Comparison of ENCODE assay signal across 7 mouse cellular contexts in genomic region chr17:56756703-56757399, GRCm38 (mm10). TPM values are rescaled to one million over a fixed set of nuclear protein-coding genes. Genes with fewer than 3 reads are reported as not detected.
A peak's percentile ranks its signal among the peaks of the same experiment; 100 is the strongest.
DNase-seq lines count a peak whose midpoint lies in the region; ATAC-seq and TF ChIP-seq lines count a peak whose summit lies in the region.

No protein-coding gene starts in this region.

- peak overlapping the region; percentile 83 for H3K9ac ChIP-seq in ES-E14 (ENCODE audit: insufficient read depth, low read depth, low read length, poor library complexity, severe bottlenecking)
- H3K9ac ChIP-seq in heart, embryonic 11.5 days (ENCODE audit: low read depth, low read length) = peak overlapping the region; percentile 53
- peak overlapping the region; percentile 70 for H3K9ac ChIP-seq in kidney, postnatal 0 days (ENCODE audit: low read depth, low read length)

- WGBS in heart, embryonic 11.5 days (ENCODE audit: insufficient replicate concordance) = 2% methylated on average over 51 of the region's 51 CpGs
- WGBS in kidney, postnatal 0 days = under 1% methylated on average over 49 of the region's 51 CpGs

- no peak overlapping the region for H3K27ac ChIP-seq in ES-E14 (ENCODE audit: insufficient read depth, low read depth, low read length, poor library complexity, severe bottlenecking)
- no peak overlapping the region for H3K27ac ChIP-seq in heart, embryonic 11.5 days (ENCODE audit: low read depth, low read length)
- no peak overlapping the region for H3K27ac ChIP-seq in kidney, postnatal 0 days

- in situ Hi-C loops in ES-E14 (cut with MboI; ENCODE audit: low sequenced_read_pairs in 2 of 2, unreplicated experiment in 2 of 2) = no loop called here

- TF ChIP-seq CTCF in C2C12 (IDR thresholded peaks at IDR 0.05; ENCODE audit: control insufficient read depth, insufficient read depth, insufficient read length) = no peak
- peak; percentile 59 for TF ChIP-seq CTCF in kidney, postnatal 0 days (IDR thresholded peaks at IDR 0.05; ENCODE audit: low read depth)

- H3K4me1 ChIP-seq in ES-E14 (ENCODE audit: control insufficient read depth in 2 of 2, insufficient read depth in 2 of 2, low read length in 2 of 2, poor library complexity in 1 of 2) = peaks cover 0 to 33% of the 10 kb centered on the region in 2 experiments; a peak in 2 of 4 replicates
- peaks cover 20% of the 10 kb centered on the region for H3K4me1 ChIP-seq in heart, embryonic 11.5 days (ENCODE audit: control insufficient read depth, insufficient read depth, low read length)
- peaks cover 11% of the 10 kb centered on the region for H3K4me1 ChIP-seq in kidney, postnatal 0 days (replicated peaks; ENCODE audit: insufficient read depth, low read length)

- DNase-seq in ES-E14 (ENCODE audit: low read depth, low spot score) = no peak
- DNase-seq in kidney, postnatal 0 days (ENCODE audit: low spot score) = peak; percentile 36
- DNase-seq in lung, postnatal 36 days = peak; percentile 30
- DNase-seq in cerebellum, adult 18-20 months = no peak

- no peaks in the 10 kb centered on the region for H3K79me3 ChIP-seq in C2C12 (ENCODE audit: low read depth)

- H3K27me3 ChIP-seq in C2C12 (ENCODE audit: control insufficient read depth, insufficient read depth, insufficient read length) = peaks cover 30% of the 10 kb centered on the region
- H3K27me3 ChIP-seq in heart, embryonic 11.5 days (ENCODE audit: control insufficient read depth, insufficient read depth, low read length) = peaks cover 67% of the 10 kb centered on the region
- peaks cover 13% of the 10 kb centered on the region; the same call in 1 of the 2 replicates for H3K27me3 ChIP-seq in kidney, postnatal 0 days (ENCODE audit: insufficient read depth, low read length)

- H3K9me3 ChIP-seq in ES-E14 (ENCODE audit: control insufficient read depth, insufficient read depth, low read depth, low read length) = no peaks in the 10 kb centered on the region
- H3K9me3 ChIP-seq in heart, embryonic 11.5 days (replicated peaks; ENCODE audit: control insufficient read depth, low read length) = no peaks in the 10 kb centered on the region; the same call in 1 of the 2 replicates
- H3K9me3 ChIP-seq in kidney, postnatal 0 days (replicated peaks; ENCODE audit: low read length) = no peaks in the 10 kb centered on the region

- no peaks in the 10 kb centered on the region for H3K36me3 ChIP-seq in C2C12 (ENCODE audit: control insufficient read depth, insufficient read depth)
- H3K36me3 ChIP-seq in ES-E14 (ENCODE audit: control insufficient read depth, insufficient read depth, low read length, poor library complexity, severe bottlenecking) = no peaks in the 10 kb centered on the region
- H3K36me3 ChIP-seq in heart, embryonic 11.5 days (ENCODE audit: control insufficient read depth, insufficient read depth, low read length) = no peaks in the 10 kb centered on the region
- H3K36me3 ChIP-seq in kidney, postnatal 0 days (ENCODE audit: insufficient read depth, low read length) = no peaks in the 10 kb centered on the region

- H3K4me3 ChIP-seq in C2C12 (ENCODE audit: insufficient read depth, poor library complexity, severe bottlenecking) (no peak overlapping the region), ES-E14 (ENCODE audit: insufficient read depth in 1 of 2, low read depth in 1 of 2, low read length in 2 of 2, poor library complexity in 1 of 2, severe bottlenecking in 1 of 2) (peak overlapping the region; percentile 76 to 83)
- H3K4me3 ChIP-seq in heart, embryonic 11.5 days (ENCODE audit: low read depth, low read length) = peak overlapping the region; percentile 52
- H3K4me3 ChIP-seq in kidney, postnatal 0 days (replicated peaks; ENCODE audit: low read depth, low read length) = peak overlapping the region; percentile 51

- H3K4me2 ChIP-seq in heart, embryonic 11.5 days = peak overlapping the region; percentile 72
- H3K4me2 ChIP-seq in kidney, postnatal 0 days (ENCODE audit: low read length) = peak overlapping the region; percentile 97

- no peak for ATAC-seq in heart, embryonic 11.5 days (replicated peaks; ENCODE audit: insufficient number of reproducible peaks, low FRiP score, low TSS enrichment)
- peak; percentile 19 for ATAC-seq in kidney, postnatal 0 days (replicated peaks; ENCODE audit: low FRiP score, low read depth)
- ATAC-seq in inflammation-experienced regulatory T-cells, adult 6 months = no peak

- peak overlapping the region; percentile 33 for H3ac ChIP-seq in C2C12 (ENCODE audit: control insufficient read depth, insufficient read length, low read depth)

- no peaks in the 10 kb centered on the region for H3K79me2 ChIP-seq in C2C12 (ENCODE audit: control insufficient read depth, insufficient read depth)

TF ChIP-seq in C2C12, 6 proteins besides CTCF, POLR2A, EP300 and RAD21:
- TF ChIP-seq CEBPB (IDR thresholded peaks at IDR 0.05; ENCODE audit: low read depth) (no peak), MYOG (IDR thresholded peaks at IDR 0.05; ENCODE audit: control insufficient read depth, extremely low read depth, insufficient read length) (no peak), FOSL1 (IDR thresholded peaks at IDR 0.05; ENCODE audit: insufficient read depth, low read length, poor library complexity, severe bottlenecking) (no peak), MYOD1 (IDR thresholded peaks at IDR 0.05; ENCODE audit: control insufficient read depth, insufficient read length, low read depth) (no peak), MAX (IDR thresholded peaks at IDR 0.05) (no peak), USF1 (IDR thresholded peaks at IDR 0.05; ENCODE audit: low read depth) (no peak)

TF ChIP-seq in ES-E14, 5 proteins besides CTCF, POLR2A, EP300 and RAD21:
- TF ChIP-seq ZC3H11A (IDR thresholded peaks at IDR 0.05; ENCODE audit: borderline replicate concordance, low read depth, low read length) (no peak), ZNF384 (IDR thresholded peaks at IDR 0.05; ENCODE audit: low read depth, low read length) (no peak)

RNA-seq across cellular contexts. Expression of gene Nrtn, which starts 0.5 kb away (rescaled TPM):
- 0.67 TPM for polyA plus RNA-seq in C2C12 (2012; fragmentation: generic; extraction: Trizol)
- total RNA-seq in ES-E14 (2012; rRNA removed) = 8.4 and 17.7 TPM in 2 replicates
- 4.6 and 5.2 TPM in 2 replicates for polyA plus RNA-seq in heart, embryonic 11.5 days (2014; fragmentation: Nextera tagmentation; extraction: Ambion mirVana)
- polyA plus RNA-seq in kidney, postnatal 0 days (2015; fragmentation: Nextera tagmentation; extraction: Ambion mirVana) = 8.7 and 11.8 TPM in 2 replicates
- not detected for polyA plus RNA-seq in inflammation-experienced regulatory T-cells, adult 6 months (2017; shearing (Covaris generic))

RNA-seq across cellular contexts. Expression of gene Dus3l, which starts 7.7 kb away (rescaled TPM):
- polyA plus RNA-seq in C2C12 (2012; fragmentation: generic; extraction: Trizol) = 40.1 TPM
- 70.2 and 108 TPM in 2 replicates for total RNA-seq in ES-E14 (2012; rRNA removed)
- 28.4 and 32.1 TPM in 2 replicates for polyA plus RNA-seq in heart, embryonic 11.5 days (2014; fragmentation: Nextera tagmentation; extraction: Ambion mirVana)
- 37.3 and 38.8 TPM in 2 replicates for polyA plus RNA-seq in kidney, postnatal 0 days (2015; fragmentation: Nextera tagmentation; extraction: Ambion mirVana)
- polyA plus RNA-seq in inflammation-experienced regulatory T-cells, adult 6 months (2017; shearing (Covaris generic)) = 10 to 100 TPM; 16.2 to 34.6 (median 34.0) TPM

RNA-seq across cellular contexts. Expression of gene Prr22, which starts 13.2 kb away (rescaled TPM):
- polyA plus RNA-seq in C2C12 (2012; fragmentation: generic; extraction: Trizol) = 0.47 TPM
- total RNA-seq in ES-E14 (2012; rRNA removed) = 1.2 and 1.5 TPM in 2 replicates
- polyA plus RNA-seq in heart, embryonic 11.5 days (2014; fragmentation: Nextera tagmentation; extraction: Ambion mirVana) = 0.97 and 1.0 TPM in 2 replicates
- polyA plus RNA-seq in kidney, postnatal 0 days (2015; fragmentation: Nextera tagmentation; extraction: Ambion mirVana) = 0.59 and 0.71 TPM in 2 replicates
- polyA plus RNA-seq in inflammation-experienced regulatory T-cells, adult 6 months (2017; shearing (Covaris generic)) = under 1 TPM; 0.59 to 0.79 (median 0.75) TPM

RNA-seq across cellular contexts. Expression of gene Vmac, which starts 39.0 kb away (rescaled TPM):
- 4.5 TPM for polyA plus RNA-seq in C2C12 (2012; fragmentation: generic; extraction: Trizol)
- 7.7 and 8.4 TPM in 2 replicates for total RNA-seq in ES-E14 (2012; rRNA removed)
- 11.9 and 13.4 TPM in 2 replicates for polyA plus RNA-seq in heart, embryonic 11.5 days (2014; fragmentation: Nextera tagmentation; extraction: Ambion mirVana)
- polyA plus RNA-seq in kidney, postnatal 0 days (2015; fragmentation: Nextera tagmentation; extraction: Ambion mirVana) = 24.4 and 27.4 TPM in 2 replicates
- polyA plus RNA-seq in inflammation-experienced regulatory T-cells, adult 6 months (2017; shearing (Covaris generic)) = 1 to 10 TPM; 3.1 to 7.4 (median 3.8) TPM

RNA-seq across cellular contexts. Expression of gene Ndufa11, which starts 39.3 kb away (rescaled TPM):
- 312 TPM for polyA plus RNA-seq in C2C12 (2012; fragmentation: generic; extraction: Trizol)
- total RNA-seq in ES-E14 (2012; rRNA removed) = 484 and 561 TPM in 2 replicates
- polyA plus RNA-seq in heart, embryonic 11.5 days (2014; fragmentation: Nextera tagmentation; extraction: Ambion mirVana) = 651 and 677 TPM in 2 replicates
- polyA plus RNA-seq in kidney, postnatal 0 days (2015; fragmentation: Nextera tagmentation; extraction: Ambion mirVana) = 683 and 742 TPM in 2 replicates
- 100 to 1,000 TPM; 216 to 257 (median 247) TPM for polyA plus RNA-seq in inflammation-experienced regulatory T-cells, adult 6 months (2017; shearing (Covaris generic))

Comparison
In these comparisons a context has a peak if more than half of its experiments do, and no peak if none do; other contexts are left out.
1. DNase-seq: peak in kidney, postnatal 0 days (single experiment) and lung, postnatal 36 days (single experiment); none in ES-E14 (single experiment) and cerebellum, adult 18-20 months (0 of 2).
2. Peak in every context shown above with its lines, with median percentiles within 50 percentile points of each other: H3K9ac ChIP-seq.